Mouse (Mus musculus) intestine, postnatal 0 days (tissue): ENCODE results near the gene Nsun5. TPM values are rescaled to one million over a fixed set of nuclear protein-coding genes. Genes with fewer than 3 reads are reported as not detected.

ENCODE experiments used
- ATAC-seq: fragments of 200-750 bp; cut with Nextera tagmentation; 2 replicates; pipeline ENCODE4 v1.8.0; 2017; ENCODE audit warnings: mild to moderate bottlenecking, moderate TSS enrichment, moderate library complexity
- H3K27ac ChIP-seq: fragments of 300-500 bp; sonication (generic); 2 replicates; pipeline ENCODE4 v1.5.1; 2014; ENCODE audit warnings: mild to moderate bottlenecking, low read depth, low read length, moderate library complexity
- H3K27me3 ChIP-seq: fragments of 300-500 bp; sonication (generic); replicated peaks from 2 replicates; pipeline ENCODE4 v1.6.1; 2014; ENCODE audit warnings: low read length, mixed read lengths; ENCODE audit not compliant: control insufficient read depth, insufficient read depth
- H3K36me3 ChIP-seq: fragments of 300-500 bp; sonication (generic); 2 replicates; pipeline ENCODE4 v1.6.1; 2014; ENCODE audit warnings: mild to moderate bottlenecking, moderate library complexity; ENCODE audit not compliant: control insufficient read depth, insufficient read depth
- H3K4me1 ChIP-seq: fragments of 300-500 bp; sonication (generic); replicated peaks from 2 replicates; pipeline ENCODE4 v1.6.1; 2014; ENCODE audit warnings: antibody characterized with exemption, low read length, mixed read lengths; ENCODE audit not compliant: control insufficient read depth, insufficient read depth
- H3K4me2 ChIP-seq: fragments of 300-500 bp; sonication (generic); replicated peaks from 2 replicates; pipeline ENCODE4 v1.6.1; 2014; ENCODE audit warnings: low read depth, mild to moderate bottlenecking, moderate library complexity
- H3K4me3 ChIP-seq: fragments of 300-500 bp; sonication (generic); 2 replicates; pipeline ENCODE4 v1.5.1; 2014; ENCODE audit warnings: low read depth, low read length
- H3K9ac ChIP-seq: fragments of 300-500 bp; sonication (generic); 2 replicates; pipeline ENCODE4 v1.6.1; 2014; ENCODE audit warnings: mild to moderate bottlenecking, low read depth, low read length
- H3K9me3 ChIP-seq: fragments of 300-500 bp; sonication (generic); 2 replicates; pipeline ENCODE4 v1.6.1; 2016; ENCODE audit warnings: mixed run types; ENCODE audit not compliant: control insufficient read depth
- CTCF ChIP-seq: sonication (generic); IDR thresholded peaks from 2 replicates; pipeline ENCODE4 v1.5.1; 2016; ENCODE audit warnings: low read depth, mild to moderate bottlenecking, control low read depth, antibody characterized with exemption, moderate library complexity
- WGBS: fragments of 180-500 bp; shearing (Covaris S2); extraction: QIAGEN DNeasy Blood & Tissue Kit; methylation state at CpG from one replicate; pipeline ENCODE4 v1.1.7; 2014; 5-methylcytosine and 5-hydroxymethylcytosine counted together
- polyA plus RNA-seq: library from polyadenylated mRNA; unstranded; fragments of >200 nt; fragmentation: Nextera tagmentation; extraction: Ambion mirVana; gene quantifications from 2 replicates; pipeline ENCODE4 v1.2.1, GENCODE M21; 2015

Gene Nsun5
- polyA plus RNA-seq, 1 experiment from 2014 or later: 9.8 TPM

- no peaks in the 10 kb centered on the region for H3K9me3 ChIP-seq
- no peak overlapping the region for H3K27ac ChIP-seq
- peak; percentile 67 for TF ChIP-seq CTCF
- WGBS: 19% methylated on average over 20 of the region's 20 CpGs
- H3K27me3 ChIP-seq: no peaks in the 10 kb centered on the region
- H3K4me1 ChIP-seq: no peaks in the 10 kb centered on the region
- H3K9ac ChIP-seq: no peak overlapping the region
- no peak overlapping the region for H3K4me3 ChIP-seq
- no peak overlapping the region for H3K4me2 ChIP-seq
- no peak for ATAC-seq
- H3K36me3 ChIP-seq: no peaks in the 10 kb centered on the region
These were observed 16.2 kb upstream of the Nsun5 start for GRCm38 (mm10) chr5:135353564-135353963.

GRCm38 (mm10) chr5:135356090-135356489 lies 13.7 kb upstream of the Nsun5 start:
- Histone ChIP-seq H3K9ac (no peak overlapping the region), H3K27ac (no peak overlapping the region), H3K27me3 (no peaks in the 10 kb centered on the region), H3K9me3 (no peaks in the 10 kb centered on the region), H3K4me3 (no peak overlapping the region), H3K4me1 (no peaks in the 10 kb centered on the region), H3K4me2 (no peak overlapping the region), H3K36me3 (no peaks in the 10 kb centered on the region)
- no peak for ATAC-seq
- no peak for TF ChIP-seq CTCF
- 60% methylated on average over 1 of the region's 1 CpGs for WGBS

GRCm38 (mm10) chr5:135357556-135357955 lies 12.2 kb upstream of the Nsun5 start:
- ATAC-seq: no peak
- 82% methylated on average over 2 of the region's 2 CpGs for WGBS
- TF ChIP-seq CTCF: no peak
- no peaks in the 10 kb centered on the region for H3K36me3 ChIP-seq
- no peaks in the 10 kb centered on the region for H3K9me3 ChIP-seq
- H3K4me1 ChIP-seq: no peaks in the 10 kb centered on the region
- H3K4me2 ChIP-seq: no peak overlapping the region
- H3K27ac ChIP-seq: no peak overlapping the region
- no peaks in the 10 kb centered on the region for H3K27me3 ChIP-seq
- H3K4me3 ChIP-seq: no peak overlapping the region
- no peak overlapping the region for H3K9ac ChIP-seq

GRCm38 (mm10) chr5:135359772-135360171 lies 10.0 kb upstream of the Nsun5 start:
- WGBS: 75% methylated on average over 2 of the region's 2 CpGs
- Histone ChIP-seq H3K27me3 (no peaks in the 10 kb centered on the region), H3K9me3 (no peaks in the 10 kb centered on the region), H3K36me3 (no peaks in the 10 kb centered on the region), H3K9ac (no peak overlapping the region), H3K4me1 (no peaks in the 10 kb centered on the region), H3K4me2 (no peak overlapping the region), H3K4me3 (no peak overlapping the region), H3K27ac (no peak overlapping the region)
- ATAC-seq: no peak
- TF ChIP-seq CTCF: no peak

- Histone ChIP-seq H3K27ac (no peak overlapping the region), H3K9ac (no peak overlapping the region), H3K4me3 (no peak overlapping the region), H3K36me3 (no peaks in the 10 kb centered on the region), H3K4me1 (no peaks in the 10 kb centered on the region), H3K9me3 (no peaks in the 10 kb centered on the region), H3K4me2 (no peak overlapping the region), H3K27me3 (no peaks in the 10 kb centered on the region)
- ATAC-seq: no peak
- no peak for TF ChIP-seq CTCF
- 78% methylated on average over 3 of the region's 3 CpGs for WGBS
These were observed 7.2 kb upstream of the Nsun5 start for GRCm38 (mm10) chr5:135362572-135362971.

GRCm38 (mm10) chr5:135363540-135363939 lies 6.2 kb upstream of the Nsun5 start:
- H3K27ac ChIP-seq: no peak overlapping the region
- WGBS: 29% methylated on average over 12 of the region's 12 CpGs
- peak; percentile 80 for TF ChIP-seq CTCF
- no peaks in the 10 kb centered on the region for H3K27me3 ChIP-seq
- ATAC-seq: no peak
- H3K36me3 ChIP-seq: no peaks in the 10 kb centered on the region
- no peak overlapping the region for H3K4me3 ChIP-seq
- no peaks in the 10 kb centered on the region for H3K9me3 ChIP-seq
- H3K4me1 ChIP-seq: no peaks in the 10 kb centered on the region
- H3K9ac ChIP-seq: no peak overlapping the region
- no peak overlapping the region for H3K4me2 ChIP-seq

- Histone ChIP-seq H3K27ac (no peak overlapping the region), H3K9ac (no peak overlapping the region), H3K4me2 (no peak overlapping the region), H3K4me1 (peaks cover 4% of the 10 kb centered on the region; the same call in 1 of the 2 replicates), H3K36me3 (peaks cover 10% of the 10 kb centered on the region; the same call in 1 of the 2 replicates), H3K9me3 (no peaks in the 10 kb centered on the region), H3K27me3 (no peaks in the 10 kb centered on the region), H3K4me3 (no peak overlapping the region)
- TF ChIP-seq CTCF: peak; percentile 56
- no peak for ATAC-seq
- WGBS: 52% methylated on average over 6 of the region's 6 CpGs
These were observed 1.9 kb upstream of the Nsun5 start for GRCm38 (mm10) chr5:135367841-135368240.
